Mouse (Mus musculus) c-Kit-positive CD71-negative TER-119-negative erythroid progenitor cells, embryonic 14.5 days (primary cell): ENCODE measurements around the gene Fam129a.
"Not testable (repeated sequence)": the region's sequence is repeated elsewhere in the genome, so short reads cannot be mapped to it uniquely, and the experiment has no call there.

Experiments
- DNase-seq: peaks from one replicate; pipeline ENCODE4 v3.0.0-alpha.2; 2013; ENCODE audit warnings: low read depth

Fam129a gene

GRCm38 (mm10) chr1:151584182-151584471 lies 13.1 kb downstream of the Fam129a start:
- no peak for DNase-seq

GRCm38 (mm10) chr1:151584565-151585216 lies 13.7 kb downstream of the Fam129a start:
- no peak for DNase-seq

GRCm38 (mm10) chr1:151585647-151586046 lies 14.7 kb downstream of the Fam129a start:
- DNase-seq = no peak

- no peak for DNase-seq
Observed at GRCm38 (mm10) chr1:151592085-151593017, 21.4 kb downstream of the Fam129a start.

- no peak for DNase-seq
Observed at GRCm38 (mm10) chr1:151594906-151595305, 23.9 kb downstream of the Fam129a start.

GRCm38 (mm10) chr1:151595600-151596299 lies 24.8 kb downstream of the Fam129a start:
- DNase-seq = no peak

- DNase-seq = no peak
Observed at GRCm38 (mm10) chr1:151596562-151596961, 25.6 kb downstream of the Fam129a start.

- DNase-seq = no peak
Observed at GRCm38 (mm10) chr1:151597677-151598297, 26.8 kb downstream of the Fam129a start.

- no peak for DNase-seq
Observed at GRCm38 (mm10) chr1:151598876-151599275, 27.9 kb downstream of the Fam129a start.

GRCm38 (mm10) chr1:151604328-151604727 lies 33.3 kb downstream of the Fam129a start:
- DNase-seq = no peak

- DNase-seq = not testable (repeated sequence)
Observed at GRCm38 (mm10) chr1:151607957-151608356, 37.0 kb downstream of the Fam129a start.

GRCm38 (mm10) chr1:151610621-151611020 lies 39.6 kb downstream of the Fam129a start:
- no peak for DNase-seq

- DNase-seq = no peak
Observed at GRCm38 (mm10) chr1:151614320-151614935, 43.4 kb downstream of the Fam129a start.

- no peak for DNase-seq
Observed at GRCm38 (mm10) chr1:151615625-151616024, 44.6 kb downstream of the Fam129a start.

GRCm38 (mm10) chr1:151616555-151617205 lies 45.7 kb downstream of the Fam129a start:
- no peak for DNase-seq

- DNase-seq = no peak
Observed at GRCm38 (mm10) chr1:151618251-151618650, 47.3 kb downstream of the Fam129a start.

- no peak for DNase-seq
Observed at GRCm38 (mm10) chr1:151619281-151619711, 48.3 kb downstream of the Fam129a start.

- no peak for DNase-seq
Observed at GRCm38 (mm10) chr1:151620730-151621129, 49.7 kb downstream of the Fam129a start.

GRCm38 (mm10) chr1:151624442-151625226 lies 53.6 kb downstream of the Fam129a start:
- DNase-seq = no peak

GRCm38 (mm10) chr1:151625260-151625659 lies 54.3 kb downstream of the Fam129a start:
- no peak for DNase-seq
